Mouse (Mus musculus) right cerebral cortex, adult 2 months (tissue): ENCODE measurements around the gene Lingo3.
A peak's percentile ranks its signal among the peaks of the same experiment; 100 is the strongest.
"Not testable (repeated sequence)": the region's sequence is repeated elsewhere in the genome, so short reads cannot be mapped to it uniquely, and the experiment has no call there.

ENCODE experiments used
- DNase-seq, 2 experiments: peaks; one replicate each; pipeline ENCODE4 v3.0.0; 2021 to 2022; ENCODE audit warnings: low spot score in 2 of 2

Gene Lingo3

DNA sequence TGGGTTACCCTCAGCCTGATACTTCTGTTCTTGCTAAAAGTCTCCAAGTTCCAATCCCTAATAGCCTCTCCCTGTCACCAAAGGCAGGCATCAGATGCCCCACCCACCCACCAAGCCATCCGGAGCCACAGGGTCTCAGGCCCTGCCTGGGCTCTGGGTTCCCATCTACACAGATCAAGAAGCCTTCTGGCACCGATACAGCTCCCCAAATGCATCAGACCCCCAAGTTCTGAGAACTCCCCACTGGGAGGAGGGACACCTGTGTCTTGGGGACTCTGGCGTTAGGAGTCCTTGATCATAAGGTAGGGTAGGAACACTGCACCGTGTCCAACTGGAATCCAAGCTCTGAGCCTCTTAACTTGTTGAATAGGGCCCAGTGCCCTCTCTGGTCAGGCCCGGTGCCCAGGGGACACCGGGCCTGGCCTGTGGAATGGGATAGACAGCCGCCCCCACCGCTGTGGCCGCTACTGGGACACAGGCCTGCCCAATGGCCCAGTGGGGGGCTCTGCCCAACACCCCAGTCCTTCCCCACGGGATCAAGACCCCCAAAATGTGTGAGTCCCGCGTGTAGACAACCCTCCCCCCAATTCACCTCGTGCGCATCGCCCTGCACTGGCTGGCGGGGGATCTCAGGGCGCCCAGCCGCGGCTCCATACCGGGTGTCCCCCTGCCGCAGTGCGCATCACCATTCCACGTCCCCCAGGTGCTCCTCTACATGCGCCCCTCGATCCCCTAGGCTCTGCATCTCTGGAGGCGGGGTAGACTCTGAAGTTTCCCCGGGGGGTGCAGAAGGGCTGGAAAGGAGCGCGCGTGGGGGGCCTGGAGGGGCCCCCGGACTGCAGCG is 530 bp downstream of the Lingo3 start:
- DNase-seq = no peak

DNA sequence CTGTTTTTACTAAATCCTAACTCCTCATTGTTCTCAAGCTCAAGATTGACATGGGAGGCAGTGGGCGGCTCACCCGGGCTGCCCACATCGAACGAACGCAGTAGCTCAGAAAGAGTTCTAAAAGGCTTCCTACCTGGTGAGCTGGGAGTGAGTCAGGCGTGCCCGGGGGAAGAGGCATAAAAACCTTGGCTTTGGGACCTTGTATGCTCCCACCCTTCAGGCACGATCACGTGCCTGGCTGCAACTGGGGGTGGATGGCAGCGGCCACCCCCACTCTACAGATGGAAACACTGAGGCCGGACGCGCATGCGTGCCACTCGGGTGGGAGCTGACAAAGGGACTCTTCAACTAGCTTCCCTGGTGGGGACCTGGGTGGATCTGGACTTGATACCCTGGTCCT is 1.5 kb downstream of the Lingo3 start:
- DNase-seq = peak; percentile 62 to 65

DNA sequence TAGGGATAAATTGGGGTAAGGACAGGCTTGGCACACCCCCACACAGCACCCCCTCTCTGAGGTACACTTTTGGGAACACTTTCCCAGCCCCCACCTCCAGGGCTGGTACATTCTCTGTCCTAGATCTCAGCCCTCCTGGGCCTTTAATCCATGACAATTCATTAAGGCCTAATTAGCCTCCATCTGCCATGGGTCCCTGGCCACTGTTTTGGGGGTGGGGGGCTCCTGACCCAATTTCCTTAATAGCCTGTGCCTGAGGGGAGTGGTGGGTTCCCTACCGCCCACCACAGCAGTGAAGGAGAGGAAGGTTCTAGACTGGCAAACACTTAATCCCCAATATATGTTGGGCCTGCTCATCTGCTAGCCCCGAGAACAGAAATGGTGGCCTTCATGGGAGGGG is 2.2 kb downstream of the Lingo3 start:
- no peak for DNase-seq

DNA sequence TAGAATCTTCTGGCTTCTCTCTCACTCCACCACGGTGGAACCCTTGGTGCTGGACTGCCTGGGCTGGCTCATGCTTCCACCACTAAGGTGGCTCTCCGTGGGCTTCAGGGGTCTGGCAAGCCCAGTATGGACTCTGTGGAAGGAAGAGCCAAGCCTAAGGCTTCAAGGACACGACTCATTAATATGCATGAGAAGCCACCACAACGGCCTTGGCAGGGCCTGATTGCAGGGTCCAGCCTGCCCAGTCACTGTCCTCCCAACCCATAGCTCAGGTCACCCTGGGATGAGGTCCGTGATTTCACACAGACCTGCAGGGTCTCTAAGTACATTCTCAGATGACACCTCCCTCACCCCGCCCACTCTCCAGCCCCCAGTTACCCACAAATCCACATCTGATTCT is 4.0 kb downstream of the Lingo3 start:
- DNase-seq = no peak

DNA sequence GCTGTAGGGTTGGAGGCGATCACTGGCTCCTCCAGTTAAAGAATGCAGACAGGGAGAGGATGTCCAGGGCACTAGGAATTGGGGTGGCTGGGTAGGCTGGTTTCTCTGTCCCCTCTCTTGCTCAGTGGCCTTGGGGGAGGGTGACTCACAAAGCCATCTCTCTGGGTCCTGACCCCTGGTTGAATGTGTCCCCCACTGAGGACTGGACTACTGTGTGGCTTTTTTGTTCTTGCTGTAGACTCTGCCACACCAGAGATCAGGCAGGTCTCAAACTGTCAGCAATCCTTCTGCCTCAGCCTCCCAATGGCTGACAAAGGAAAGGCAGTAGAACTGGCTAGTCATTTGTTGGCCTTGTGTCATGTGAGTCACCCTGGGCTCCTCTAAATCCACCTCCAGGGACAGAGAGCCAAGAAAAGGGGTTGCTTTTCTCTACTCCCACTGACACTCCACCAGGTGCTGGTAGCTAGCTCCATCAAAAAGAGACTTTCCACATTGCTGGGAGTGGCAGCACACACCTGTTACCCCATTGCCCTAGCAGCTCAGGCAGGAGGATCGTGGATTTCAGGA is 5.4 kb downstream of the Lingo3 start:
- no peak for DNase-seq

DNA sequence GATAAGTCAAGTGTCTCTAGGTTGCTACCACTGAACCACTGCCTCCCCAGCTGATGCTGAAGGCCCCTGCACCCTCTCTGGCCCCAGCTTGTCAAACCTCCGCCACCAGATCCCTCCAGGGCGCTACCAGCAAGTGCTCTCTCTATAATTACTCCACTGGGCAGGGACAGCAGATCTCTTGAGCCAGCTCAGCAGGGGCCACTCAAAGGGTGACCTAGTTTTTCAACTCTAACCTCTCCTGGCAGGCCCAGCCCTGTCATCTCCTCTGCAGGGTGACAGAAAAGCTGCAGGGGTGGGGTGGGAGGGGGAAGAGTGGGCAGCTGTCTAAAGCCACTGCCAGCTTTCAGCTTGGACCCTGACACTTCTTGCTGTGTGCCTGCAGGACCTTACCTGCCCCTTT is 6.0 kb downstream of the Lingo3 start:
- DNase-seq = no peak

DNA sequence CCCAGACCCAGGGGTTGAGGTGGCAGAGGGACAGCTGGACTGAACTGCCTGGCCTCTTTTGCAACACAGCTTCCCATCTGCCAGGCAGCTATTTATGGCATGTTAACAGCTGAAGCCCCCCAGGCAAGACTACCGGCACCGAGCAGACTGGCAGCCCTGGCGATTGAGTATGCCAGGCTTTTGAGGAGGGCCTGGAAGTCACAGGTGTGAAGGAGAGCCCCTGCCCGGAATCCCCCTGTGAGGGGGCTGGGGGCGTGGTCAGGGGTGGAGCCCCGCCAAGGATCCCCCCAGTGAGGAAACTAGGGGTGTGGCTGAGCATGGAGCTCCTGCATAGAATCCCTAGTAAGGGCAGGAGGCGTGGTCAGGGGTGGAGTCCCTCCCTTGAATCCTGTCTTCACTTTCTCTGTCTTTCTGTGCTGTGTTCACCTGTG is 6.9 kb downstream of the Lingo3 start:
- DNase-seq = no peak

DNA sequence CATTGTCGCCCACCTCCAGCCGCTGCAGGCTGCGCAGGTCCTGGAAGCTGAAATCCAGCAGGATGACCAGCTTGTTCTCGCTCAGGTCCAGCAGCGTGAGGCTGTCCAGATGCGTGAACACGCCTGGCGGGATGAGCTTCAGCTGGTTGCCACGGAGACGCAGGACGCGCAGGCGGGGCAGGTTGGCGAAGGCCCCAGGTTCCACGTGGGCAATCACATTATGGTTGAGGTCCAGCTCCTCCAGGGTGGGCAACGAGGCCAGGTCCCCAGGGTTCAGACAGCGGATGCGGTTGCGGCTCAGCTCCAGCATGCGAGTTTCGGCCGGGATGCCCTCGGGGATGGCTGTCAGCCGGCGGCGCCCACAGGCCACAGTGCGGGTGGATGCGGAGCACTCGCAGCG is 8.2 kb downstream of the Lingo3 start:
- no peak for DNase-seq

DNA sequence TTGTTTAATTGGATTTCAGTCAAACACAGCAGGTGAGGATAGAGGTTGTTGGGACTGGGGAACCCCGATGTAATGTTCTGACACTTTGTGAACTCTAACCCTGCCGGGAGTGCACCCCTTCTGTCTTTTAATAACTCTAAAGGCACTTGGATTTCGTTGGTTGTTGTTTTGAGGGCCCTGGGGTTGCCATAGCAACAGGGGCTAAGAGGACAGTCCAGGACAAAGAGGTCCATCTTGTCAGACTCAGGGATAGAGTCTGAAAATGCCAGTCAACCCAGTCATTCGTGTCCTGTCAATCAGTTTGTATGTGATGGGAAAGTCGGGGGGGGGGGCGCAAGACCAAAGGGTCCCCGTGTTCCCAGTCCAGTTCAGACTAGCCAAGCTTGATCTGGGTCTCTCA is 11.0 kb downstream of the Lingo3 start:
- no peak for DNase-seq

DNA sequence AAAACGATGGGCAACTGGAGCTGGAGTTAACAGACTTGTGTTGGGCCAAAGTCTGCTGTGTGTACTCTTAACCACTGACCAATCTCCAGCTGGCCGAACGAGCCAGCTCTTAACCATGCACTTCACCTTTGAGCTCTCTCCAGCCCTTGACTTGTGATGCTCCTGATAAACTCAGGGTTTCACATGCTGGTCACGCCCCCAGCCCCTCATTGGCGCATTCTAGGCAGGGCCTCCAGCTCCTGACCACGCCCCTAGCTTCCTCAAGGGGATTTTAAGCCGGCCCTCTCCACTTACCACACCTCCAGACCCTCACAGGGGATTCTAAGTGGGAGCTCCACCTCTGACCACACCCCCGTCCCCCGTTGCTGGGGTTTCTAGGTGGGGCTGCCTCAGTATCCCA is 12.7 kb downstream of the Lingo3 start:
- no peak for DNase-seq

DNA sequence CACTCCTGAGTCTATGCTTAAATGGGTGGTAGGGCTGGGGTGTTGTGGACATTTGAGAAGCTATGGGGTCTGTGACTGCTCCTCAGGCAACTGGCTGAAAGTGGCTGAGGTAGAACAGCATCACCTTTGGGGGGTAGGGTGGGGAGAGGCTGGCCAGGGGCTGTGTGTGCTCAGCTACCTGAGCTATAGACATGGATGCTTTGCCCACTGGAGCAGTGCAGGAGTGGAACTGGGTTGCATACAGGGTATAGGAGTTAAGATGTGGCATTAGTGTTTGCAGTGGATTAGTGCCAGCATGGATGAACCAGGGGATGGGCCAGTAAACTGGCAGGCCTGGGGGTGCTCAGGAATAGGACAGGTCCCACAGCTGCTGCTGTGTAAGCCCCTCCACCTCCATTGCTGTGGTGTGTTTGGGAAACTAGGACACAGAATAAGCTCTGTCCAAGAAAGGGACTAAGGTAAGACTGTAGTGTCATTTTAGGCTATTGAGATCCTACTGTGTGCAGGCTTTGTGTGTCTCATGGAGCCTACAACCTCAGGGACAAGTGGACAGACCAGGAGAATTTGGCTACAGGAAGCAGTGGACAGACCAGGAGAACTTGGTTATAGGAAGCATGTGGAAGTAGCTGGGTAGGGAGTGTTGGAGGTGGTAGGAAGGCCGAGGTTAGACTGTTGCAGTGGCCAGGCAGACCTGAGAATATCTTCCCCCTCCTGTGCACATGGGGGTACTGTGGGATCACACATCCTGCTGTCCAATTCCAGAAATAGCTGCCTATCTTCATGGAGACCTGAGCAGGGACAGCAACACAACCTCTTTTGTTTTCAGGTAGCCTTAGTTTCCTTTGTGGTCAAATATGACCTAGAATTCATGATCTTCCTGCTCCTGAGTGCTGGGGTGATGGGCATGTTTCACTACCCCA is 14.2 kb downstream of the Lingo3 start:
- no peak for DNase-seq

DNA sequence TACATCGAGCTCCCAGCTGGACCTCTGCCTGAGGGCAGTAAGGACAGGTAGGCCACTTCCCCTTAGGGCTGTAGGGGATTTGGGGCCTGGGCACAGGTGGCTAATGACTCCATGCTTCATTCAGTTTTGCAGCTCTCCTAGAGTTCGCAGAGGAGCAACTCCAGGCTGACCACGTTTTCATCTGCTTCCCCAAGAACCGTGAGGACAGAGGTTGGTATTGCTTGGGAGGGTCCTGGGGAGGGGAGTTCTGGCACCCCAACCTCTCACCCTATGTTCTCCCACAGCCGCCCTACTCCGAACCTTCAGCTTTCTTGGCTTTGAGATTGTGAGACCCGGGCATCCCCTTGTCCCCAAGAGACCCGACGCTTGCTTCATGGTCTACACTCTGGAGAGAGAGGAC is 15.3 kb downstream of the Lingo3 start:
- not testable (repeated sequence) for DNase-seq

DNA sequence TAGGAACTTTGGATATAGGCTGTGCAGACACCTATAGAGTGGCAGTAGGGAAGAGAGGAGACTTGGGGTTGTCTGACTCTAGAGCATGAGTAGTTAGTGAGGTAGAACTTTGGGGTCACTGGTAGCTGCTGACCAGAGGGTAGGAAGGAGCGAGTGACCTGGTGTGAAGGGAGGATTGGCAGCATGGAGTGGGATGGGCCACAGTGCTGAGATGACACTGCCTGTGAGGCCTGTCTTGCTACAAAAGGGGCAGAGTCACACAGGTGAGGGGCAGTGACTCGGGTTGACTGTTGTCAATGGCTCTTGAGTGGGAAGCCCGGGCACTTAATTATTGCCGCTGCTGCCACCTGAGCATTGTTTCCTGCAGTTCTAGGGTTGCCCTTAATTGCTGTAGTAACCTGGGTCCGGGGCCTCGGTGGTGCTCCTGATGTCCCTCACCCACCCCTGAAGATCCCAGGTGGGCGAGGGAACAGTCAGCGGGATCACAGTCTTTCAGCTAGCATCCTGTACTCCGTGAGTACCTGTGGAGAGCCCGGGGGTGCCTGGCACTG is 15.9 kb downstream of the Lingo3 start:
- no peak for DNase-seq

DNA sequence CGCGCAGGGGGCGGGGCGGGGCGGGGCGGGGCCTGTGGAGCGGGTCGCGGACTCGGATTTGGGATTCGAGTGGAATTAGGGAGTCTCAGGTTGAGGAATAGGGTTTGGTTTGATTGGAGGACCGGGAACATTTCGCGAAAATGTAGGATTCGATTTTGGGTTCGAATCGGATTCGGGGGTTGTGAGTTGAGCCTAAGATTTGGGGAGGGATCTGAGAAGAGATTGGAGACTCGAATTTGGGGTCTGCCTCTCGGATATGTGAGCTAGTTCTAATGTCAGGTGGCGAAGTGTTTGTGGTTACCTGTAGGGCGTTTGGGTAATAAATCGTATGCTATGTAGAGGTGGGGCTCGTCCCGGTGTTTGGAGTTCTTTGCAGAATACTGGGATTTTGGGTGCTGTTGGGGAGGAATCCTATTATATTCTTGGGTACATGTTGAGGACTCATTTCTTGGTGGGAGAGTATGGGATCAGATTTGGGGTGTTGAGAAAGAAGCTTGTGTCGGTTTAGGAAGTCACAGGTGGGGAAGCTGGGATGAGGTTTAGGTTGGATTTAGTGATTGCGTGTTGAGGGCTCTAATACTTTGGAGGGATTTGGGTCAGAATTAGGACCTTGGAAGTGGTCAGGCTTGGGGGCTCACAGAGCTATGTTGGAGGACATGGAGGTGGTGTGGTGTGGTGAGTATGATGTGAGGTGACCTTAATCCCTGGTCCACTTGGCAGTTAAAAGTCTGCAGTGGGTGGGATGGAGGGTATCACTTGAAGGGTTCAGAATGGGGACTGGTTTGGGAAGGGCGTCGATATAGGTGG is 16.6 kb downstream of the Lingo3 start:
- no peak for DNase-seq

DNA sequence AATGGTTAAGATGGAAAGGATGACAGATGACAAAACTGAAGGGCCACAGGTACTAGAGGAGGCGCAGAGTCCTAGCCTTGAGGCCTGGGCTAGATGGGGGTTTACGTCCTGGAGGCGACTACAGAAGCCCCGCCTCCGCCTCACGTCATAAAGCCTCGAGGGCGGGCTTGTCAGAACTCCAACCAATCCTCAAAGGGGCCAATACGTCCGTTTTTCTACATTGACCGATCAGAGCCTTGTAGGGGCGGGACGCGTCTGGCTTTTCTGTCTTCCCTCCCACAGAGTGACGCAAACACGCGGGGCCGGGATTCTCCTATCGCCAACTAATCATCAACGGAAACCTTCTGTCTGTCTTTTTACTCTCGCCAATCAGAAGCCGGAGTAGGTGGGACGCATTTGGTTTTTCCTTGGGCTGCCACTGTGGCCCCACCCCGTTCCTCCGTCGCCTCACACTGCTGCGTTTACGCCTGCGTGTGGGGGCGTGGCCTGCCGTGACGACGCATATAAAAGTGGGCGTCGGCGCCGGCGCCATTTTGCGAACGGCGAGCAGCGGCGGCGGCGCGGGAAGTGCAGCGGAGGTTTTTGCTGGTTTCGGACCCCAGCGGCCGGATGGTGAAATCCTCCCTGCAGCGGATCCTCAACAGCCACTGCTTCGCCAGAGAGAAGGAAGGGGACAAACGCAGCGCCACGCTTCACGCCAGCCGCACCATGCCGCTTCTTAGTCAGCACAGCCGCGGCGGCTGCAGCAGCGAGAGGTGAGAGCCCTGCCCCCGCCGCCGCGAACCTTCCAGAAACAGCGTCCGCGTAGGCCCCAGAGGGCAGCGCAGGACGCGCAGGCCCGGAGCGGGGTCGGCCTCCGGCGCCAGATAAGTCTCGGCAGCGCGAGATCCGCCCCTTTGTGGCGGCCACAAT is 17.4 kb downstream of the Lingo3 start, which contains the start of gene Oaz1:
TSS of gene Oaz1 (plus strand) at position 506 of the 912 bp plus-strand sequence.
- peak; percentile 99 to 100 for DNase-seq

DNA sequence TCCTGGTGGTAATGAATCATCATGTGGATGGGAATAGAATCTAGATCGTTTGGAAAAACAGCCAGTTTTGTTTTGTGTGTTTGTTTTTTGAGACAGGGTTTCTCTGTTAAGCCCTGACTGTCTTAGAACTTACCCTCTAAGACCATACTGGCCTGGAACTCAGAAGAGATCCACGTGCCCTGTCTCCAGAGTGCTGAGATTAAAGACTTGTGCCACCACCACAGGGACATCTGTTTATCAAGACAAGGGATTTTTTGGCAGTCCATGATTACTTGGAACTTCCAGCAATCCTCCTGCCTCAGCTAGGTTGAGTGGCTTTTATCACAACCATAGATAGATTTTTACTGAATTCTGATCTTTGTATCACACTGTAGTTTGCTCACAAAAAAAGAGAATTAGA is 19.0 kb downstream of the Lingo3 start:
- DNase-seq = no peak

DNA sequence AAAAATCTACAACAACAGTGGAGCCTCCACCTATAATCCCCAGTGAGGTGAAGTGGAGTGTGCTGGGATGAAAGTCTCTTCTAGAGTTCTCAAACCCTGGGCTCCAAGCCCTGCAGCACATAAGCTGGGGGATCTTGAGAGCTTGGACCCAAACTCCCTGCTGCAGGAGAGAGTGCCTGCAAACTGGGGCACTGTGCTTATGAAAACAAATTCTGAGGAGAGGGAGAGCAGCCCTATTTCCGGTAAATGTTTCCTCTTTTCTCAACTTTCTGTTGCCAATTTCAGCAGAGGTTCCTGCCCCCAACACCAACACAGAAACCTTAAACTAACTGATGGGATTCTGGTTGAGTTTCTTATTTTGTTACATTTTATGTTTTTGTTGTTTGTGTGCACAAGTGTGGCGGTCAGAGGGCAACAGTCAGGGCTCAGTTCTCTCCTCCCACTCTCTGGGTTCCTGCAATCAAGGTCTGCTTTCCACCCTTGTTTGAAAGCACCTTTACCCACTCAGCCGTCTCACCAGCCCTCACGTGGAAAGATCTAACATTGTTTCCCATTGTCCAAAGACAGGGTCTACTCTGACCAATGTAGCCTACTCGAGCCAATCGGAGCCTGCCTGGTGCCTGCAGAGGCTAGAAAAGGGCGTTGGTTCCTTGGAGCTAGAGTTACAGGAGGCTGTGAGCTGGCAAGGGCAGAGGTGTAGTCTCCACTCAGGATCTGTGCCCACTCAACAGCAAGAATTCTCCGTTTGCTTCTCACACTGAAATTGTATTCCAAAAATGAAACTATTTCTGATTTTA is 19.8 kb downstream of the Lingo3 start:
- DNase-seq = no peak

DNA sequence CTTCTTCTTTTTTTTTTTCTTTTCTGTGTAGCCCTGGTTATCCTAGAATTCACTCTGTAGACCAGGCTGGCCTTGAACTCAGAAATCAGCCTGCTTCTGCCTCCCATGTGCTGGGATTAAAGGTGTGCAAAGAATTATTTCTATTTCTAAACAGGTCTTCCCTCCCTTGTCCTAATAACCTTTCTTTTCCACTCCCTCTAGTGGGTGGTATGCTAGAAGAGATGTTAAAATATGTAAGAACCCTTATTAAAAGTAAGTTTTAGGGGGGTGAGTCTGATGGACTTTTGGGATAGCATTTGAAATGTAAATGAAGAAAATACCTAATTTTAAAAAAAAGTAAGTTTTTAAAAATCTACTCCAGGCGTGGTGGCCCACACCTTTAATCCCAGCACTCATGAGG is 20.5 kb downstream of the Lingo3 start:
- no peak for DNase-seq

DNA sequence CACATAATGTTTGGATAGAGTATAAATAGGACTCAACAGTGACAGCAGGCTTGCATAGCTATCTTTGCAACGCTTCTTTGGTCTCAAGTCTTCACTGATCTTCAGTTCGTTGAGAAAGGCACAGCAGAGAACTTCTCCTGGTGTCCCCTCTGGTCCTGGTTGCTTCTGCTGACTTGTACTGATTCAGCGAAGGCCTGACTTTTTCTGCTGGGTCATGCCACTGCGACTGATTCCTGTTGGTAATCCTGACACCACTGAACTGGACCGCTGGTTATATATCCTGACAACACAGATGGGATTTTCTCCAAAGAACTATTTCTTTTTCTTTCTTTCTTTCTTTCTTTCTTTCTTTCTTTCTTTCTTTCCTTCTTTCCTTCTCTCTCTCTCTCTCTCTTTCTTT is 21.3 kb downstream of the Lingo3 start:
- no peak for DNase-seq
